Mouse (Mus musculus) neural tube, embryonic 13.5 days (tissue): Measurements from ENCODE around the gene Stim2. TPM values are rescaled to one million over a fixed set of nuclear protein-coding genes. Genes with fewer than 3 reads are reported as not detected.

Experiments used
- ATAC-seq: fragments of 200-750 bp; cut with Nextera tagmentation; 2 replicates; pipeline ENCODE4 v1.8.0; 2017; ENCODE audit warnings: low read depth, mild to moderate bottlenecking, moderate TSS enrichment, moderate library complexity
- H3K27ac ChIP-seq: fragments of 300-500 bp; sonication (generic); replicated peaks from 2 replicates; pipeline ENCODE4 v1.5.1; 2015; ENCODE audit warnings: moderate library complexity, mild to moderate bottlenecking, inconsistent platforms
- H3K27me3 ChIP-seq: fragments of 300-500 bp; sonication (generic); 2 replicates; pipeline ENCODE4 v1.6.1; 2015; ENCODE audit warnings: mild to moderate bottlenecking, inconsistent platforms
- H3K36me3 ChIP-seq: fragments of 300-500 bp; sonication (generic); 2 replicates; pipeline ENCODE4 v1.6.1; 2015; ENCODE audit warnings: mild to moderate bottlenecking, inconsistent platforms
- H3K4me1 ChIP-seq: fragments of 300-500 bp; sonication (generic); replicated peaks from 2 replicates; pipeline ENCODE4 v1.6.1; 2015; ENCODE audit warnings: inconsistent platforms
- H3K4me2 ChIP-seq: fragments of 300-500 bp; sonication (generic); 2 replicates; pipeline ENCODE4 v1.6.1; 2015; ENCODE audit warnings: inconsistent platforms, mild to moderate bottlenecking, moderate library complexity
- H3K4me3 ChIP-seq: fragments of 300-500 bp; sonication (generic); 2 replicates; pipeline ENCODE4 v1.5.1; 2015; ENCODE audit warnings: mild to moderate bottlenecking, inconsistent platforms
- H3K9ac ChIP-seq: fragments of 300-500 bp; sonication (generic); 2 replicates; pipeline ENCODE4 v1.6.1; 2015; ENCODE audit warnings: moderate library complexity, mild to moderate bottlenecking, inconsistent platforms
- H3K9me3 ChIP-seq: fragments of 300-500 bp; sonication (generic); 2 replicates; pipeline ENCODE4 v1.6.1; 2016; ENCODE audit warnings: inconsistent platforms
- WGBS: fragments of 180-500 bp; shearing (Covaris S2); methylation state at CpG from one replicate; pipeline ENCODE4 v1.1.7; 2015; 5-methylcytosine and 5-hydroxymethylcytosine counted together
- polyA plus RNA-seq: library from polyadenylated mRNA; unstranded; fragments of >200 nt; fragmentation: Nextera tagmentation; extraction: Ambion mirVana; gene quantifications from 2 replicates; pipeline ENCODE4 v1.2.1, GENCODE M21; 2015

Stim2 gene
- polyA plus RNA-seq, 1 experiment from 2014 or later, result 29.6 TPM

DNA sequence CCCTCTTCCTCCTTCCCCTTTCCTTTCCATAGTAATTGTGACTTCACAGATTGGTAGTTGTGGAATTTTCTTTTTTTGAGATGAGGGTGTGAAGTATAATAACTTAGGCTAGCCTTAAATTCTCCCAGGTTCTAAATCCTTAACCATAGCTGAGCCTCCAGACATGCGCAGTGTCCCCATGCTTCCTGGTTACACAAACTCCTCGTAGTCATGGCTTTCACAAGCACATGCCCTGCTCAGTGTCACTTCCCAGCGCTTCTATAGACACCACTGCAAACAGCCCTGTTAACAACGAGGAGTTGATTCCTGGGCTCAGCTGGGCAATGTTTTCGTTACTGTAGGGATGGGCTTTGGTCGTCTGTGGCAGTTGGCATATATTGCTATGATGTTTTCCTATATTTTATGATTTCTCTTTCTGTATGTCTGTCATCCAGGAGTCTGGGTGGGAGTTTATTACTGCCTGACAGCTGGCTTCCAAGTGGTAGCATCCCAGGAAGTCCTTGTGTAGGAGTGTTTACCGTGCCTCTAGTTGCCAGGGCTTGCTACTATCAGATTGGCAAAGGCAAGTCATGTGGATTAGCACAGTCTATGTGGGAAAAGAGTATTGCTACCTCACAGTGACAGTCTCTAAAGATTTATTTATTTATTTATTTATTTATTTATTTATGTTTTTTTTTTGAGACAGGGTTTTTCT, 55.5 kb downstream of the Stim2 start:
- WGBS, result 85% methylated on average over 7 of the region's 7 CpGs
- Histone ChIP-seq H3K4me1 (peaks cover 12% of the 10 kb centered on the region; the same call in 1 of the 2 replicates), H3K36me3 (peaks cover 12% of the 10 kb centered on the region), H3K4me2 (no peak overlapping the region), H3K27me3 (no peaks in the 10 kb centered on the region), H3K4me3 (no peak overlapping the region), H3K9ac (no peak overlapping the region), H3K27ac (no peak overlapping the region; the same call in 1 of the 2 replicates), H3K9me3 (no peaks in the 10 kb centered on the region)
- ATAC-seq, result no peak

DNA sequence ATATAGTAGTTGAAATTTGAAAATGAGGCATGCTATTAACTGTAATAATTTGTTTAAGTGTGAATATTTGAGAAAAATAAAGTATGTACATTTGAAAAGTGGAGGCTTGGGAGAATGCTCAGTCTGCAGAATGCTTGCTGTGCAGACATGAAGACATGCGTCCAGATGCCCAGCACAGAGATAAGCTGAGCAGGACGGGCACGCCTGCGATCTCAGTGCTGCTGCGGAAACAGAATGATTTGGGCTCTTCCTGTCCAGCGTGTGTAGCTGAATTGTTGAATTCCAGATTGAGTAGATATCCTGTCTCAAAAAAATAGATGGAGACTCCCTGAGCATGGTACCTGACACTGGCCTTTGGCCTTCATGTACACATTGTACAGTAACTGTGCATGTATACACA, 58.0 kb downstream of the Stim2 start:
- no peaks in the 10 kb centered on the region for H3K4me1 ChIP-seq
- no peak for ATAC-seq
- WGBS, result 93% methylated on average over 6 of the region's 6 CpGs
- no peaks in the 10 kb centered on the region for H3K9me3 ChIP-seq
- peaks cover 12% of the 10 kb centered on the region for H3K36me3 ChIP-seq
- H3K4me2 ChIP-seq, result no peak overlapping the region
- no peak overlapping the region for H3K27ac ChIP-seq
- no peak overlapping the region for H3K4me3 ChIP-seq
- no peaks in the 10 kb centered on the region for H3K27me3 ChIP-seq
- H3K9ac ChIP-seq, result no peak overlapping the region

DNA sequence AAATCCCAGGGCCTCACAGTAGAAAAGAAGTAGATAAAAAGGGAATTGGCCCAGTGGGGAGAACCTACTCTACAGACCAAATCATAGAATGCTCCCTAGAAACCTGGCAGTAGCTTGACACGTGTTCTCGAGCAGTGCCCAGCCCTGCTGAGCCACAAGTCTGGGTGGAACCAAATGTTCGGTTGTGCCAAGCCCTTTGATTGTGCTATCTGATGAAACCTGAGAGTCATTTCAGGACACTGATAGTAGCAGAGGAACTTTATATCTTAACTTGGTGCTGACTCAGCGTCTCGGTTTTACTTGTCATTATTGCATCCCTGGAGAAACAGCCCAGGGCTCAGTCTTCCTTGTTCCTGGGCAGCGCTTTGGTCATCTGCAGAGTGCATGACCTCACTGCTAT, 61.7 kb downstream of the Stim2 start:
- Histone ChIP-seq H3K4me1 (no peaks in the 10 kb centered on the region), H3K4me2 (no peak overlapping the region), H3K9me3 (no peaks in the 10 kb centered on the region), H3K4me3 (no peak overlapping the region), H3K36me3 (peaks cover 3% of the 10 kb centered on the region), H3K27me3 (no peaks in the 10 kb centered on the region), H3K9ac (no peak overlapping the region), H3K27ac (no peak overlapping the region)
- ATAC-seq, result no peak
- WGBS, result 93% methylated on average over 6 of the region's 6 CpGs

DNA sequence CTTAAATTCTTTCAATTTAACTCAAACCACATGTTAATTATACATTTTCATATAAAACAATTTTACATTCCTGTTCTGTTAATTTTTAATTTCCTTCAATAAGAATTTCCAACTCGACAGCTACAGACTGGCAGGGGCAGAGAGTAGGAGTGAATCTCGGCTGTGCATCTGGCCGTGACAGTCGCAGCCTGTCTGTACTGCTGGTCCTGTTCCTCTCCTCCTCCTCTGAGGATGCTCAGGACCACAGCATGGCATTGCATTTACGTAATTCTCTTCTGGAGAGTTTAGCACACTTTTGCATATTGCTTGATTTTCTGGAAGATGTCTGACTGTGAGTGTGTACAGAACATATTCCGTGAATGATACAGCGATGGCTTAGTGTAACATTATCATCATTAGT, 63.8 kb downstream of the Stim2 start:
- Histone ChIP-seq H3K27me3 (no peaks in the 10 kb centered on the region), H3K27ac (no peak overlapping the region), H3K4me3 (no peak overlapping the region), H3K9ac (no peak overlapping the region), H3K9me3 (no peaks in the 10 kb centered on the region), H3K4me1 (no peaks in the 10 kb centered on the region), H3K36me3 (no peaks in the 10 kb centered on the region), H3K4me2 (no peak overlapping the region)
- 81% methylated on average over 7 of the region's 7 CpGs for WGBS
- ATAC-seq, result no peak

DNA sequence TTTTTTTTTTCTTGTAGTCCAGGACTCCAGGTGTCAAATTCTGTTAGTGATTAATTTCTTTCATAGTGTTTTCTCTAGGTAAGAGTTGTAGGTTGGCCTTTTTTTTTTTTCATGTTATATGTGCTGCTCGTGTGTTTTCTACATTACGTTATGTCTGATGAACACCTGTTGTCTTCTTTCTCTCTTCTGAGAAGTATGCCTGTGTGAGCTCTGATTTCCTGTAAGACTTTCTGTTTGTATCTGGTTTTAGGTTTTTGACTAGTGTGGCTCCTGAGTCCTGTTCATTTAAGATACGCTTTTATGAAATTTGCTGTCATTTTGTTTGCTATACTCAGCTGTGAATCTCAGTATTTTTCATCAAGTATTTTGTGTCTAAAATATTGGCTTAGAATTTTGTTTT, 69.3 kb downstream of the Stim2 start:
- Histone ChIP-seq H3K4me2 (no peak overlapping the region), H3K4me3 (no peak overlapping the region), H3K27me3 (no peaks in the 10 kb centered on the region), H3K9ac (no peak overlapping the region), H3K9me3 (no peaks in the 10 kb centered on the region), H3K27ac (no peak overlapping the region), H3K36me3 (no peaks in the 10 kb centered on the region), H3K4me1 (no peaks in the 10 kb centered on the region)
- no peak for ATAC-seq
- WGBS, result 95% methylated on average over 3 of the region's 3 CpGs

DNA sequence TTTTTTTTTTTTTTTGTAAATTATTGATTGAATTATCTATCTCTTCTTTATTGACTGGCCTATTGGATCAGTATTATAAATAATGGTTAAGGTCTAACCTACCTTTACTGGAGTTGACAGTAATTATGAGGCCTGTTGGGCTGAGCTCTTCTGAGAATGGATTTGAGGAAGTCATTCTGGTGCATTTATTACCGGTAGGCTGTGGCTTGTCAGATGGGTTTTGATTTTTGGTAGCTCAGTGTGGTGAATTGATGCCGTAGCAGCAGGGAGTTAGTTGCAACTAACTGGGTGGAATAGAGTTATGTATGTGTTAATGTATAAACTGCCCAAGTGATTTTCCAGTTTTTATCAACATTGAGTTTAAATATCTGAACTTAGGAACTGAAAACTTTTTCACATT, 72.2 kb downstream of the Stim2 start:
- ATAC-seq, result no peak
- H3K27me3 ChIP-seq, result no peaks in the 10 kb centered on the region
- H3K4me1 ChIP-seq, result peaks cover 9% of the 10 kb centered on the region
- WGBS, result 90% methylated on average over 2 of the region's 2 CpGs
- no peaks in the 10 kb centered on the region for H3K9me3 ChIP-seq
- no peak overlapping the region for H3K4me3 ChIP-seq
- H3K36me3 ChIP-seq, result no peaks in the 10 kb centered on the region
- no peak overlapping the region for H3K9ac ChIP-seq
- no peak overlapping the region for H3K27ac ChIP-seq
- H3K4me2 ChIP-seq, result no peak overlapping the region

DNA sequence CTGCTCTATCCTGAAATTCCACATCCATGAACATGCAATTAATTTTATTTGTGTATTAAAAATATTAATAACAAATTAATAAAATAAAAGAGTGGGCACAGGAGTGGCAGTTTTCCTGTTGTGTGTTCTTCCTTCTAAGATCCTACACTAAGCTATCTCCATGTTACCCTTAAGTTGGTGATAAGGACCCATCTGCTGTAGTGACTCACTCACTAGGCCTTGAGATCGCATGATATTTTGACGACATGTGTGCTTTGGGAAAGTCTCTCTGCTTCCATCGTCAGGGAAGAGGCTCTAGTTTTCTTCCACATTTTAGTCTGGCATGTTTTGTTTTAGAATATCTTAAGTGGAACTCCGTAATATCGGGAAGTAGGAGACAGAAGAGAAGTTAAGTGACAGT, 73.0 kb downstream of the Stim2 start:
- no peak overlapping the region for H3K9ac ChIP-seq
- H3K36me3 ChIP-seq, result no peaks in the 10 kb centered on the region
- no peak for ATAC-seq
- no peak overlapping the region for H3K4me3 ChIP-seq
- no peaks in the 10 kb centered on the region for H3K27me3 ChIP-seq
- no peak overlapping the region for H3K27ac ChIP-seq
- H3K9me3 ChIP-seq, result no peaks in the 10 kb centered on the region
- no peak overlapping the region for H3K4me2 ChIP-seq
- H3K4me1 ChIP-seq, result peaks cover 9% of the 10 kb centered on the region
- 92% methylated on average over 5 of the region's 5 CpGs for WGBS

DNA sequence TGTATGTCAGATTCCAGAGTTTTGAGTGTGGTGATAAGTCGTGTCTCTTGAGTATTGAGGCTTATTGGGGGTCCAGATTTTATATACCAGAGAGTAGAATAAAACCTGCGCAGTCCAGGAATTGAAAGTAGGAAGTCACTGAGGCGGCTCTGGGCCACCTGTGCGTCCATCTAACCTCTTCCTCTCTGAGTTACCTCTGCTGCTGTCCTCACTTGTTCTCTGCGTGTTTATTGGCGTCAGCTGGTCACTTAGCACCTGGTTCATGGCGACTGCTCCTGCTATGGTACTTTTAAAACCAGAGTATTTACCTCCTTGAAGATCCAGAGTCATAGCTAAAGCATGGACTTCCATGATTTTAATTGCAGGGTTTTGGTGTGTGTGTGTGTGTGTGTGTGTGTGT, 73.4 kb downstream of the Stim2 start:
- 81% methylated on average over 7 of the region's 7 CpGs for WGBS
- Histone ChIP-seq H3K4me1 (peaks cover 9% of the 10 kb centered on the region), H3K4me3 (no peak overlapping the region), H3K4me2 (no peak overlapping the region), H3K27ac (no peak overlapping the region), H3K9ac (no peak overlapping the region), H3K27me3 (no peaks in the 10 kb centered on the region), H3K36me3 (no peaks in the 10 kb centered on the region), H3K9me3 (no peaks in the 10 kb centered on the region)
- ATAC-seq, result no peak

DNA sequence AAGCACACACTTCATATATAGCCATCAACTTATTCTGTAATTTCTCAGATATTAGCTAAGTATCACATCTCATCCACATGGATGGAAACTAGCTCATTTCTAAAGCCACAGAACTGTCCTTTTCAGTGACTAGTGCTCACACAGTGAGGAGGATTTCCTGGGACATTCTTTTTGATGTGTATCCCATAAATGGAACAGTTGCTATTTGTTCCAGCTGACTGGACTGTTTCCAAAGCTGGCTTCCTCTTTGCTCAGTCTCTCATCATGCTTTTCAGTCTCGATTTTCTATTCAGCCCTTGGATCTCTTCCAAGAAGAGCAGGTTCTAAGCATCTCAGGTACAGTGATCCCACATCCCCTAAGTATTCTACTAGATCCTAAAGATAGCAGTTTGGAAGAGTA, 75.0 kb downstream of the Stim2 start:
- no peaks in the 10 kb centered on the region for H3K27me3 ChIP-seq
- no peak overlapping the region for H3K9ac ChIP-seq
- H3K27ac ChIP-seq, result 0 out of 2 replicates have a peak overlapping the region, but pooled peaks have one; percentile 49
- H3K36me3 ChIP-seq, result no peaks in the 10 kb centered on the region
- WGBS, result 19% methylated on average over 1 of the region's 1 CpGs
- H3K4me3 ChIP-seq, result no peak overlapping the region
- ATAC-seq, result no peak
- H3K4me1 ChIP-seq, result peaks cover 9% of the 10 kb centered on the region
- no peaks in the 10 kb centered on the region for H3K9me3 ChIP-seq
- H3K4me2 ChIP-seq, result no peak overlapping the region

DNA sequence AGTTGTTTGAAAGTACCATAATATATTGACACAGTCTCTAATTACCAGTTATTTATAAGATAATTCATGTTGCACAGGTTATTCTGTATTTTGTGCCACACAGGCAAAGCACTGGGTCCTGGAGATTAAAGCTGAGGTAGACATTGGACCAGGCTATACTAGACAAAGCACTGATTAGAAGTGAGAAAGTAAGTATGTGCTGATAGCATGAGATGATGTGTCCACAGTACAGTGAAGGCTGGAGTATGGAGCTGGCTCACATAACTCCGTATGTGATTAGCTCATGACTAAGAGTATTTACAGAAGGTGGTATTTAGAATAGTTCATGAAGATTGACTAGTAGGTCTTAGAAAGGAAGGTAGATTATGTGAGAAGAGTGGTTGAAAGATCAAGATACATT, 81.7 kb downstream of the Stim2 start:
- no peak for ATAC-seq
- Histone ChIP-seq H3K4me2 (no peak overlapping the region), H3K9me3 (no peaks in the 10 kb centered on the region), H3K4me1 (no peaks in the 10 kb centered on the region), H3K9ac (no peak overlapping the region), H3K36me3 (no peaks in the 10 kb centered on the region), H3K27ac (no peak overlapping the region), H3K4me3 (no peak overlapping the region), H3K27me3 (no peaks in the 10 kb centered on the region)
- 96% methylated on average over 1 of the region's 1 CpGs for WGBS

DNA sequence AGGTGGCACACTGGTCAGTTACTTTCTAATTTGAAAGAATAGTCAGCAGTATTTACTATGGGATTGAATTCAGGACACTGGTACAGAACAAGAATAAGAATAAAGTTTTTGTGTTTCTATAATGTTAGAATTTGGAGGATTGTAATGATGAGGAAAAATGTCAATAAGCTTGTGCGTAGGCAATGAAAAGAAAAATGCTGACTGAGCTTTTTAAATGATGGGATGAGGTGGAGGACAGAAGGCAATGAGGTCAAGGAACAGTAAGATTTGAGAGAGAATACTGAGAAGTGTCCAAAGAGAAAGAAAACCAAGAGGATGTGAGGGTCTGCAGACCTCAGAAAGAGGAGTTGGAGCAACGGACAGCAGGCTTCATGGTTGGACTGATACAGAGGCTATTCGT, 89.6 kb downstream of the Stim2 start:
- Histone ChIP-seq H3K27me3 (no peaks in the 10 kb centered on the region), H3K9me3 (no peaks in the 10 kb centered on the region), H3K27ac (no peak overlapping the region), H3K9ac (no peak overlapping the region), H3K4me1 (peaks cover 13% of the 10 kb centered on the region), H3K4me3 (no peak overlapping the region), H3K4me2 (no peak overlapping the region), H3K36me3 (no peaks in the 10 kb centered on the region)
- 90% methylated on average over 3 of the region's 3 CpGs for WGBS
- ATAC-seq, result no peak

DNA sequence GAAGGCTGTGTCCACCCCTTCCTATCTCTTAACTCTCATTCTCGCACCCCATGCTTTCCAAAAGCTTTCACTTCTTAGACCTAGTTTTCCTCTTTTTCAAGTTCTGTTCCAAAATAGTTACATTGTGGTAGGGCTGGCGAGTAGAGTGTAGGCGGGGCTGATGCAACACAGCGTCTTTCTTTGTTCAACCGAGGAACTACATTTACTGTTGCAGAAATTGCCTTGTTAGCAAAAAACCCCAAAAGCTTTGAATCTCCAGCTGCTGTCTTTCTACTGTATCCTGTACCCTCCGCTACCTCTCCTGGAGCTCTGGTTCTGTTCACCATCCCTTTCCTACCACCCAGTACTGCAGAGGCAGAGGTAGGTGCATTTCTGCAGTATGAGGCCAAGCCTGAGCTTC, 99.9 kb downstream of the Stim2 start:
- ATAC-seq, result no peak
- no peak overlapping the region for H3K4me2 ChIP-seq
- WGBS, result 81% methylated on average over 6 of the region's 6 CpGs
- no peak overlapping the region for H3K27ac ChIP-seq
- H3K9me3 ChIP-seq, result no peaks in the 10 kb centered on the region
- no peaks in the 10 kb centered on the region for H3K27me3 ChIP-seq
- H3K36me3 ChIP-seq, result no peaks in the 10 kb centered on the region
- peaks cover 30% of the 10 kb centered on the region for H3K4me1 ChIP-seq
- H3K9ac ChIP-seq, result no peak overlapping the region
- no peak overlapping the region for H3K4me3 ChIP-seq

DNA sequence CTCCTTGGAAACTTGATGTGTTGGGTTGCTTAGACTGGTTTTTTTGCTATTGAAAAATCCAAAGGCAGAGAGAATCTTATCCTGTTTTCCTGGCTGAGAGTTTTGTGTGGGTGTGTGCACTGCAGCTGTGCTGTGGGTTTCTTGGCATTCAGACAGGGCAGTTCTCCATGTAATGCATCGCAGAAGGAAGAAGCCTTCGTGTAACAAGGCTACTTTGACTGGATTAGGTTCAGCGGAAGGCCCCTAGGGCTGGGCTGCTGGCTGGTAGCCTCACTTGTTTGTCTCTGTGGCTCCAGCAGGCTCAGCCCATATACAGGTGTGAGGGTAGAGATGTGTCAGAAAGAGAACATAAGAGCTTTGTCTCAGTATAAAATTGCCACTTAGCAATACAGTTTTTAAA, 102.6 kb downstream of the Stim2 start:
- no peak overlapping the region for H3K4me3 ChIP-seq
- no peak overlapping the region for H3K4me2 ChIP-seq
- H3K4me1 ChIP-seq, result peaks cover 30% of the 10 kb centered on the region
- H3K9me3 ChIP-seq, result no peaks in the 10 kb centered on the region
- 45% methylated on average over 3 of the region's 3 CpGs for WGBS
- no peak overlapping the region for H3K9ac ChIP-seq
- peak overlapping the region; percentile 61; the same call in 1 of the 2 replicates for H3K27ac ChIP-seq
- no peaks in the 10 kb centered on the region for H3K27me3 ChIP-seq
- peaks cover 6% of the 10 kb centered on the region; the same call in 1 of the 2 replicates for H3K36me3 ChIP-seq
- peak; percentile 65 for ATAC-seq
